Mouse (Mus musculus) heart, postnatal 36 days (tissue): Measurements from ENCODE around the gene Chchd6. TPM values are rescaled to one million over a fixed set of nuclear protein-coding genes. Genes with fewer than 3 reads are reported as not detected.

Source experiments
- DNase-seq, 2 experiments: peaks; one replicate each; pipeline ENCODE4 v3.0.0; 2021 to 2022
- intact Hi-C: fragments of 180-260 bp; cut with DNase I; formaldehyde crosslinking; loops from one replicate; pipeline ENCODE4 v1.15.1; 2025
- total RNA-seq, 2 experiments: library from RNA; stranded (reverse); gene quantifications; 2 replicates each; pipeline ENCODE4 v1.2.3; 2021

Chchd6 gene
- total RNA-seq, 2 experiments from 2014 or later = 9.6 to 11.2 TPM

- DNase-seq = peak; percentile 85 to 88
- intact Hi-C loops = loop anchor here (5.0 kb wide), 3 partner anchors 207 to 408 kb away; no protein-coding TSS in a partner anchor
Measured at GRCm38 (mm10) chr6:89344613-89345485, 250.6 kb downstream of the Chchd6 start.

GRCm38 (mm10) chr6:89341981-89342380, 253.5 kb downstream of the Chchd6 start:
- intact Hi-C loops = loop anchor here (5.0 kb wide), 2 partner anchors 290 to 405 kb away; no protein-coding TSS in a partner anchor
- no peak for DNase-seq

GRCm38 (mm10) chr6:89339447-89339846, 256.0 kb downstream of the Chchd6 start:
- intact Hi-C loops = loop anchor here (5.0 kb wide), 1 partner anchor 412 kb away; no protein-coding TSS in a partner anchor
- peak; percentile 66 to 71 for DNase-seq

- no peak for DNase-seq
- intact Hi-C loops = loop anchor here (5.0 kb wide), 1 partner anchor 411 kb away; no protein-coding TSS in a partner anchor
Measured at GRCm38 (mm10) chr6:89338733-89339132, 256.7 kb downstream of the Chchd6 start.

GRCm38 (mm10) chr6:89337574-89337973, 257.9 kb downstream of the Chchd6 start:
- DNase-seq = no peak
- intact Hi-C loops = loop anchor here (5.0 kb wide), 1 partner anchor 410 kb away; no protein-coding TSS in a partner anchor

- intact Hi-C loops = no loop called here
- DNase-seq = no peak
Measured at GRCm38 (mm10) chr6:89333964-89334702, 261.3 kb downstream of the Chchd6 start.

Other genes starting within 250 kb of the Chchd6 start
- 10 to 100 TPM; 18.9 to 21.9 TPM for gene Plxna1, start 233.0 kb downstream of the Chchd6 start, total RNA-seq
- 10 to 100 TPM; 15.8 to 17.8 TPM for gene Txnrd3, start 48.3 kb upstream of the Chchd6 start, total RNA-seq
- gene Vmn1r40, start 111.9 kb upstream of the Chchd6 start, total RNA-seq = not detected
- gene Vmn1r41, start 145.1 kb upstream of the Chchd6 start, total RNA-seq = not detected